Mouse (Mus musculus) B cell, adult 2 months (primary cell): ENCODE results near the gene Stat5a.
A peak's percentile ranks its signal among the peaks of the same experiment; 100 is the strongest.

Experiments
- DNase-seq, 2 experiments: peaks; one replicate each; pipeline ENCODE4 v3.0.0; 2022

Stat5a gene

GRCm38 (mm10) chr11:100904580-100905351 lies 45.6 kb downstream of the Stat5a start:
- no peak for DNase-seq

DNA sequence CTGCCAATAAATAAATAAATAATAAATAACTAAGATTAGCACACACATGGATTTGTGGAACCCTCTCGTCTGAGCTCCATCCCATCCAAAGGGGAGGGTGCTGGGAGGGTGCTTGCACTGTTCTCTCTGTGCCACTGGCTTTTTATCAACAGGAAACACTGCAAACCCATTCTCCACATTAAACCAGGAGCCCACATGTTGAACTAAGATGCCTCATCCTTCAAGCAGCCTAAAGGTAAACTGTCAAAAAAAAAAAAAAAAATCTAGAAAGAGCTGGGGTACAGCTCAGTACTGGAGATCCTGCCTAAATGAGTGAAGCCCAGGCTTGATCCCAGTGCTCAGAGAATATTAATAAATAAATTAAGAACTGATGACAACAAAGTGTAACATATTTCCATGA lies 46.8 kb downstream of the Stat5a start:
- DNase-seq, result no peak

GRCm38 (mm10) chr11:100906885-100907284 lies 47.7 kb downstream of the Stat5a start:
- no peak for DNase-seq

DNA sequence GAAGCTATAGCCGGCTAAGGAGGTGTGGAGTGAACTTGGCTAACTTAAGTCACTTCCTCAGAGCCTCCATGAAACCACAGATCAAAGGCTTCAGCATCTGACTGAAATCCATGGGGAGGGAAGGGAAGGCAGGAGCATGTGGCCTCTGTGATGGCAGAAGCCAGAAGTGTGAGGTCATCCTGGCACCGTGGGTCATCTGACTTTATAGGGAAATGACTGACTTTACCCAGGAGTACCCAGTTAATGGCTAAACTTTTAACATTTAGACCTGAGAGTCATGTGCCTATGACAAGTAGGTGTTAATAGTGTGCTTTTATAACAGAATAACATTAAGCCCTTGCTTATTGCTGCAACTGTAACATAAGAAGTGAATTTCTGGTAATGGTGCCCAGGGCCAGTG lies 49.0 kb downstream of the Stat5a start:
- no peak for DNase-seq

GRCm38 (mm10) chr11:100908567-100908966 lies 49.4 kb downstream of the Stat5a start:
- no peak for DNase-seq

- no peak for DNase-seq
Observed at GRCm38 (mm10) chr11:100912401-100913155, 53.4 kb downstream of the Stat5a start.

DNA sequence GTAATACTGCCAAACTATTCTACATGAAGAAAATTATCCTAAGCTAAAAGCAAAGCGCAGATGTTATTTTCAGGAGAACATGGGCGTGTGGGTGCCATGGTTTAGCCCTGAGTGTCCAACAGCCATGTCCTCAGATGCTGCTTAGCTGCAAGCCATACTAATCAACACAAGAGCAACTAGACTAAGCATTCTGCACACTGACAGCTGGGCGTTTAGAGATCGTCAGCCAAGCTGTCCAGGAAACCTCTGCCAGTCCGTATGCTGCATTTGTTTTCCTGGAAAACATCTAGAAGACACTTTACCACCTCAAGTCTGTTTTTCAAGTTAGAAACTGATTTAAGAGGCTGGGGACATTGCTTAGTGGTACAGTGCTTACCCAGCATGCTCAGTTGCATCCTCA lies 55.3 kb downstream of the Stat5a start:
- DNase-seq, result no peak

DNA sequence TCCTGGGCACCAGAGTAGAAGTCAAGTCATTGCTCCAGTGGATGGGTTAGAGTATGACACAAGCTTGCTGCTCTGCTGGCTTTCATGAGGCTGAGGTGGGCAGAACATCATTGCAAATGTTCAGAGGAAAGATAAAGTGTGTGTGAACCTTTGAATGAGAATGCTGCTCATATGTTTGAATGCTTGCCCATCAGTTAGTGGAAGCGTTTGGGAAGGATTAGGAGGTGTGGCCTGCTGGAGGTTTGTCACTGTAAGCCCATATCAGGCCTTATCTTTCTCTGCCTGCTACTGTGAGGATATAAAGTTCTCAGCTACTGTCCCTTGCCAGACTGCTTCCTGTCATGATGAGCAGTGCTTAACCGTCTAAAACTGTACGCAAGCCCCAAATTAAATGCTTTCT lies 55.9 kb downstream of the Stat5a start:
- DNase-seq, result no peak

DNA sequence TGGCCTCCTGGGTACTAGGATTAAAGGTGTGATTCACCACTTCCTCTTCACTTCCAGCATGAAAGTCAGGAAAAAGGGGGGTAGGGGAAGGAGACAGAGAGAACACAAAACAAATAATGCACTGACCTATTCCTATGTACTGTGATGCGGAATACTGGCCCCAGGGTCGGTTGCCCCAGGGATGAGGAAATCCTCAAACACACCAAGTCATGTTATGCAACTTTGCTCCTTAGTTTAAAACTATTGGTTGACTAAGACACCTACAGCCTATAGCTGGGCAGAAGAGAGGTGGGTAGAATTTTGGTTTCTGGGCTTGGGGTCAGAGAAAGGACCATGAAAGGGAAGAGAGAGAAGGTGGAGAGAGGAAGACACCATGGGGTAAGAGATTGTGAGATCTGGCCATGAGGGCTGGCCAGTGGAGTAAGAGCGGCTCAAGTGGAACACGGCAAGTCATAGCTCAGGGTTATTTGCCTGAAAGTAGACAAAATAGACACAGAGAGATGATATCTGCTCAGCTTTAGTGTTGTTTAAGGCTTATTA lies 57.4 kb downstream of the Stat5a start:
- DNase-seq, result no peak

DNA sequence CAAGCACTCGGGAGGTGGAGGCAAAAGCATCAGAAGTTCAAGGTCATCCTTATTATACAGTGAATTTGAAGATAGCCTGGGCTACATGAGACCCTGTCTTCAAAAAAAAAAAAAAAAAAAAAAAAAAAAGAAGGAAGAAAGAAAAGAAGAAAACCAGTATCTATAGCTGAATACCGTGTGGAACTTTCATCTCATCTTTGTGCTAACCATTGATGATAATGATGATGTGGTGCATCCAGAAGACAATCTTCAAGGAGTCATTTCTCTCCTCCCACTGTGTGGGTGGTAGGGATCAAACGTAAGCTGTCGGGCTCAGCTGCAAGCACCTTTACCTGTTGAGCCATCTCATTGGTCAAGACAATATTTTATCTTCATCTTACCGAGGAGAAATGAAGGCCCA lies 58.9 kb downstream of the Stat5a start:
- DNase-seq, result no peak

DNA sequence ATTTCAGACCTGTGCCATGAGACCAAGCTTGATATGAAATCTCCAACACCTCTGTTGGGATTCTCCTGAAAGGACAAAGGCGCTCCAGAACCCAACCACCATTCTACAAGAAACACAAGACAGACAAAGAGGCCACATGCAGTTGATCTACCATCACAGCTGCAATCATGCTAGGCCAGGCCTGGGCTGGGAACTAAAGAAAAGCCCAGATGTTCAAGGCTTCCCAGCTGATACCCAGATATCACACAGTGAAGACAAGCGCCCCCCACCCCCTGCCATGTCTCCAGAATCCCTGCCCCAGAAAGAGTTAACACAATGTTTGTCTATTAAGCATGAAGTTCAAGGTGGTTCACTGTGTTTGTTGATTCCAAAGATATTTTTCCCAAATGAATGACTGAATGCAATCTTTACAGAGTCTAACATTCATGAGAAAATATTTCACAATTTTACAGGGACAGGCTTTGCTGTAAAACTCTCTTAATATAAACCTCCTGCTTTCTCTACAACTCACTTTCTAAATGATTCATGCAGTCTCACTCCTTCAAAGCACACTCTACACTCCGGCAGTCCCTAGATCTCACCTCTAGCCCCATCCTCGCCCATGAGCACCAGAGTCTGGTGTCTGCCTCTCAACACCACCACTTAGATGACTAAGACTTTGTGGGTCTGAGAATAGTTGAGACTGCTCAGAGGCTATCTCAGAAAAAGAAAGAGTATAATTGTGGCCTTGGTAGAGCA lies 61.9 kb downstream of the Stat5a start:
- no peak for DNase-seq

DNA sequence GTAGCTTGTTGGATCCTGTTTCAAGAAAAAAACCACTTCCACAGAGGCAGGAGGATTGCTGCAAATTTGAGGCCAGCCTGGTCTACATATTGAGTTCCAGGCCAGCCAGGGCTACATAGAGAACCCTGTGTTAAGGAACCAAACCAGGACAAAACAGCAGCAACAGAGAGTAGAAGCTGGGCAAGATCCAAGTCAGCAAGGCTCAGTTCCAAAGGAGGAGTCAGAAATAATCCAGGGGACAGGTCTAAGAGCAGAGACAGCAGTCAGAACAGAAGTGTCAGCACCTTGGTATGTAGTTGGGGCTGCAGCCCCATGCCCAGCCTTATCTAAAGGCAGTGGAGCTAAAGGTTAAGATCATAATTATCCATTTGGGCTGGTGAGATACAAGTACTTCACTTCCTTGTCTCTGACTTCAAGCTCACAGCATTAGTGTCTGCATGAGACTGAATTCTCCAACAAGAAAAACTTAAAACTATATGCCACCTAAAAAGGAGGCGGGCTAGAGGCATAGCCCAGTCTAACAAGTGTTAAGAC lies 65.3 kb downstream of the Stat5a start:
- DNase-seq, result no peak

DNA sequence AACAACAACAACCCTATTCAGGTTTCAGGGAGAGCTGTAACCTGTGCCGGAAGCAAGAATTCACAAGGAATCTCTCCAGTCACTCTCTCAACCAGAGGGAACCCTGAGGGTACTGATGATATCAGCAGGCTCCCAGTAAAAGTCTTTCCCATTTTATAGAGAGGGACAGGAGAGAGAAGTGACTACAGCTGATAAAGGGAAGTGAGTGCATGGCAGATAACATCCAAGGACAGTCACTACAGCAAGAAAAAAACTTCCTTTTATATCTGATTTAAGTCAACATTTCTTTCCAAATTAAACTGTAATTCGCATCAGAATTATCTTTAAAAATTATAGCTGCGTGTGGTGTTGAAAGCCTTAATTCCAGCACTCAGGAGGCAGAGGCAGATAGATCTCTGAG lies 68.2 kb downstream of the Stat5a start:
- no peak for DNase-seq

DNA sequence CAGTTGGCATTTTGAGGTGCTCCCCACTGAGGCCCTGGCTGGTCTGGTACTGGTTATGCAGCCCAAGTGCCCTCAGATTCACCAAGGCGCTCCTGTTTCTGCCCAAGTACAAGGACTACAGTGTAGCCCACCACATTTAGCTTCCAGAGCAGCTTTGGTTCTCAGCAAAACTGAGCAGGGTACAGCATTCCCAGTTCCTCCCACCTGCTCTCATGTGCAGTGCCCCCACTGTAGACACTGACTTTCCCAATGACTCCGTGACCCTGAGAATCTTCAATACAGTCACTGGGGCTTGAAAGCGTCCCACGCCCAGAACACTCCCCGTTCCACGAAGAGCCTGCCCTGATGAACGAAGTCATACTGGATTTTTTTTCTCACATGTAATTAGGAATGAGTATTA lies 71.5 kb downstream of the Stat5a start:
- no peak for DNase-seq

GRCm38 (mm10) chr11:100931254-100931921 lies 72.2 kb downstream of the Stat5a start:
- peak; percentile 74 to 76 for DNase-seq
